Mouse (Mus musculus): ENCODE data around the gene Metap2.
"Not testable (repeated sequence)": the region's sequence is repeated elsewhere in the genome, so short reads cannot be mapped to it uniquely, and the experiment has no call there.

Gene Metap2

DNA sequence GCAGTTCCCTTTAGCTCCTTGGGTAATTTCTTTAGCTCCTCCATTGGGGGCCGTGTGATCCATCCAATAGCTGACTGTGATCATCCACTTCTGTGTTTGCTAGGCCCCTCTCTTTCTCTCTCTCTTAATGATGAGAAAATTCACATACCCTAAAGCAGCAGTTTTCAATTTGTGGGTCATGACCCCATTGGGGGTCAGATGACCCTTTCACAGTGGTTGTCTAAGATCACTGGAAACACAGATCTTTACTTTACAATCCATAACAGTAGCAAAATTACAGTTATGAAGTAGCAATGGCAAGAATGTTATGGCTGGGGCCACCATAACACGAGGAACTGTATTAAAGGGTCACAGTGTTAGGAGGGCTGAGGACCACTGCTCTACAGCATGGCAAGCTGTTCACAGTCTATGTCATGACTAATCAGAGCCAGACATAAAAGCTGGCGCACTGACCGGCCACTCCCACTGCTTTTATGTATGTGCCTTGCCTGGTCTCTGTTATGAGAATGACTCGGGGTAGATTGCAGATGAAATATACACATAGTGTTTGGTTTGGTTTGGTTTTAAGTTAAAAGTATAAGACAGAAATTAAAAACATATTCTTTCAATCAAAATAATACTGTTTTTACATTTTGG is 13.0 kb upstream of the Metap2 start:
- peak; percentile 74 for DNase-seq (ENCODE audit: low spot score)

DNA sequence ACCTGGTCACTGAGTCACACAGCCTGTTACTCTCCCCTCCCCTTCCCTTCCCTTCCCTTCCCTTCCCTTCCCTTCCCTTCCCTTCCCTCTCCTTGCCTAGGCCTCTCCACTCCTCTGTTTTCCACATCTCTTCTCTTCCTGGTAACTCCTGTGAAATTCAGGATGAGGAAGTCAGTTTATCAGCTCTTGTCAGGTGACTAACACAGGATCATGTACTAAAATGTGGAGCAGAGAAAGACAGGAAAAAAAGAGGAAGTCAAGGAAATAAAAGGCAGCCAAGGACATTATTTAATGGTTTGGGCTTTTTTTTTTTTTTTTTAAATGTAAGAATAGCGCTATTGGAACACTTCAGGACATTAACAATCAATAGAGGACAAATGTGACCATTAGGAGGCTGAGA is 12.1 kb upstream of the Metap2 start:
- DNase-seq (ENCODE audit: low spot score): no peak

DNA sequence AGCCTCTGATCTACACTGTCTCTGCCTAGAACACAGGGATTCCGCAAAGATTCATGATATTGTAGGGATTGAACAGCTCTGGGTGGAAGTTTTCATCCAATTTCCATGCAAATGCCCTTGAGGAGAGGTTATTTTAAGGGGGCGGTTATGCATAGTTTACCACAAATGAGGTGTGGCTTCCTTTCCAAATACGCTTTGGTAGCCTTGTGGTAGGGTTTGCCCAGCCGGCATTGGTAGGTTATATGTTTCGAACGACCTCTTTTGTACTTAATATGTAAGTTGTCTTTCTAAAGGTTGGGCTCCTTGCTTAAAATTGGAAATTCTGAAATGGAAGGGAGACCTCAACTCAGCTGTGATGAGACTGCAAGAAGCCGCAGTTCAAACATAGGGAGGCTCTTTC is 11.6 kb upstream of the Metap2 start:
- no peak for DNase-seq (ENCODE audit: low spot score)

DNA sequence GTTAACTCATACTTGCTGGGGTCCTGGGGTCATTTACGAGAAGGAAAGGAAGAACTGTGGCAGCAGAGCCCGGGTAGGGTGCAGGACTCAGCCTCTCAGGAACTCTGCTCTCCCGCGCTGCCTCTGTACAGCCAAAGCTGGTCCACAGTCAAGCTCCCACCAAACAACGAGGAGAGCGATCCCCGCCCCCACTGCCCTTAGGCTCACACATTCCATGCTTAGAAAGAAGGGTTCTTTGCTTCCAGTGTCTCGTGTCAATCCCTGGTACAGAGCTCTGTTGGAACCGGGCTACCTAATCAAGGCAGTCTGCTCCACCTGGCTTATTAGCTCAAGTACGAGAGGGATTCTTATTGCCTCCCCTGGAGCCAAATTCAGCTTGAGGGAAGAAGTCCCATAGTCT is 10.5 kb upstream of the Metap2 start:
- DNase-seq (ENCODE audit: low spot score): peak; percentile 36

DNA sequence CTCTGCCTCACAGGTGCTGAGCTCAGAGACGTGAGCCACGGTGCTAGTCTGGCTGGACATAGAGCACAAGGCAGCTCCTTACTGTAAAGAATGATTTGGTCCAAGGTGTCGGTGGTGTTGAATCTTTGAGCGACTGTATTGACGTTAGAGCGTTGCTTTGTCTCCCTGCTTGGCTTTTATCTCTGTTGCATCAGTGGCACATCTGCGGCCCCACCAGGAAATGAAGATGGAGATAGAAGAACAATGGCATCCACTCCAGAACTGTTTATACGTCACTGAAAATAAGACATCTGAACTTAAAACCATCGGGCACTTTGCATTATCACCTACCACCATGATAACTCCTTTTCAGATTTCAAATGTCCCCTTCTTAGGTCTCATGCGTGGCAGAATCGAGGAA is 3.0 kb upstream of the Metap2 start:
- no peak for DNase-seq (ENCODE audit: low spot score)

DNA sequence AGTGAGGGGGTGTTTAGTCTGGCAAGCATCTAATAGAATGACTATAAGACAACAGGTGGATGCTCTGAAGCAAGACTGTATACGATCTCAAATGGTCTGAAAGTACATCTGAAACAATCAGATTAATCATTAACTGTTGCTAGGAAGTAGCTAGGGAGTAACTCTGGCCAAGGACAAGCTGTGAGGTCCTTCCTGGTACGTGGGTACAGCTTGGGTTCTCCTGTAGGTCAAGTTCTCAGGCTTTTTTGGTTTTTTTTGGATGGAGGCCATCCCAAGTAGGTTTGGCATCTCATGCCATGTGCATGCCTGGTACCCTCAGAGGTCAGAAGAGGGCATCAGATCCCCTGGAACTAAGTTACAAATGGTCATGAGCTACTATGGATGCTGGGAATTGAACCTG is 2.4 kb upstream of the Metap2 start:
- no peak for DNase-seq (ENCODE audit: low spot score)

DNA sequence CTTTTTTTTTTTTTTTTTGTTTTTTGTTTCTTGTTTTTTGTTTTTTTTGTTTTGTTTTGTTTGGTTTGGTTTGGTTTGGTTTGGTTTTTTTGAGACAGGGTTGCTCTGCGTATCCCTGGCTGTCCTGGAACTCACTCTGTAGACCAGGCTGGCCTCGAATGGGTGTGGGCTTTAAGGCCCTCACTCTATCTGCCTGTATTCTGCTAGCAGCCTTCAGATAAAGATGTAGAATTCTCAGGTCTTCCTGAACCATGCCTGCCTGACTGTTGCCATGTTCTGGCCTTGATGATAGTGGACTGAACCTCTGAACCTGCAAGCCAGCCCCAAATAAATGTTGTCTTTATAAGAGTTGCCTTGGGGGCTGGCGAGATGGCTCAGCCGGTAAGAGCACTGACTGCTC is 4.3 kb downstream of the Metap2 start:
- DNase-seq (ENCODE audit: low spot score): no peak

DNA sequence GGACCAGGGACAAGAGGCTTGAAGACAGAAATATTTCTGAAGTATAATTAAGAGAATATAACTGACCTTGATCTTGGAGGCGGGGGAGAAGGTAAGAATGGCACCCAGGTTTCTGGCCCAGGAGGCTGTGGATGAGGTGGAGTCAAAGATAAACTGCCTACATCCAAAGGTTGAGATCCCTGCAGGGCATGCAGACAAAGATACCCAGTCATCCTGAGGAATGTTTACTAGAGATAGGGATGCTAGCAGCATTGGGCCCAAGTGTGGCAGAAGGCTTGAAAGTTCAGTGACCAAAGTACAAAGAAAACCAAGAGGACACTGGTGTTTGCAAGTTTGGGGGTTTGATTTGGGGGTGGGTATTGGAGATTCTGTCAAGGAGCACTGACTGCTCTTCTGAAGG is 5.9 kb downstream of the Metap2 start:
- no peak for DNase-seq (ENCODE audit: low spot score)

DNA sequence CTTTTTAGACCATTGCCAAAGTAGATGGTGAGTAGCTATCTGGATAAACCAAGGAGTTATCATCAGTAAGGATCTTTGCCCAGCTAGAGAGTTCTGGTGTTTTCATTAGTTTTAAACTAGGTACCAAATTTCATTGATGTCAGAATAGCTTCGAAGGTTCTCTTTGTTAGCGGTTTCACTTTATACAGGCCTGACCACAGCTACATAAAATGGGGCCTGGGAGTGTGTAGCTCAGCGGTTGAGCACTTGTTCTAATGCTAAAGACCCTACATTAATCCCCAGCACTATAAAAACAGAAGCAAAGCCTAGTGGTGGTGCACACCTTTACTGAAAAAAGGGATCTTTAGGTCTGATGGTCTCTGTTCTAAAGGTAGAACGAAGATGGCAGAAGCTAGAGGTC is 6.3 kb downstream of the Metap2 start:
- DNase-seq (ENCODE audit: low spot score): no peak

DNA sequence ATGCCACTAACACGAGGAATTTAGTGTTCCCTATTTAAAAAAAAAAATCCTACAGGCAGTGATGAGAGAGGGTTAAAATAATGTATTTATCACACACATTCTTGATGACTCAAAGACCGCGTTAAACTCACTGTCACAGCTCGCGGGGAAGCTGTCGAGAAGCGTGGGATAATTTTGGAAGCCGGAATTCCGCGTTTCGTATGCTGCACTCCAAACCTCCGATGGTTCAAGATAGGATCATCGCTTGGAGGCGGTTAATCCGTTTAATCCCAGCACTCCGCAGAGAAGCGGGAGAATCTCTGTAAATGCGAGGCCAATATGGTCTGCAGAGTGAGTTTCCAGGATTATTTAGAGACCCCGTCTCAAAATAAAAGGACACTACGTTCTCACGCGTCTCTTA is 6.9 kb downstream of the Metap2 start:
- no peak for DNase-seq (ENCODE audit: low spot score)

DNA sequence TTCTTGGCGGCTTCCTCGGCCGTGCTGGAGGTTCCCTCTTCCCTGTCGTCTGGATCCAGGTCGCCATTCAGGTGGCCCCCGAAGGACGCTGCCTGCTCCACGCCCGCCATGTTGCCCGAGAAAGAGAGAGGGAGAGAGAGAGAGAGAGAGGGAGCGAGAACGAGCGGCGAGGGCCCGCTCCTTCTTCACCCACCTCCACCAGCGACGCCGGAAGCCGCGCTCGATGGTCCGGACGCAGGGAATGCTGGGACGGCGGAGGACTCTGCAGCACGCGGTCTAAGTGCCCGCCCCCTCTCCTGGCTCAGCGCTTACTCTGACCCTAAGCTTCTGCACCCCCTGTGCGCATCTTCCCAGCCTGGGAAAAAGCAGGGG is 7.3 kb downstream of the Metap2 start:
- DNase-seq (ENCODE audit: low spot score): peak; percentile 95

DNA sequence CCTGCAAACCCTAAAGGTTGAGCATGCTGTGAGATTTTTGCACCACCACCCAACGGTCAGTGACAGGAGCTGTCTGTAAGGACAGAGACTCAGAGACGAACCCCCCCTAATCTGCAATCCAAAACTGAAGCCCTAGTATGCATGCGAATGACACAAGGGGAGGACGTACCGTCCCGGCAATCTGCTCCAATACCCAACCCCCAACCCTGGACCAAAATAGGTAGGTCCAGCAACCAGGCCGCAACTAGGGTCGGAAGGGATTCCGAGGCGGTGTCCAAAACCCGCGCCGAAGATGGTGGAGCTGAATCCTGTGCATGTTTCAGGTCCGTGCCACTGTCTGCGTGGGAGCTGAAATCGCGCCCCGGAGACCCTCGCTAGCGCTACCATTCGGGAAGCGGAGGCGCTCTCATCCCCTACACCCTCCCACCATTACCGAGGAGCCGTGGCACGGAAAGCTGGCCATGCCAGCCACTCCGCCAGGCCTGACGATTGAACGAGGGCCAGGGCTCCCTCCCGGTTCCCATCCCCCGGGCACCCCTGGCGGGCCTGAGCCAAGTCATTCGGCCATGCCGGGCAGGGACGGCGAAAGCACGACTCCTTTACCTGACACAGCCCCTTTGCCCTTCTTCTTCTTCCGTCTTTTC is 7.8 kb downstream of the Metap2 start:
- peak; percentile 58 for DNase-seq (ENCODE audit: low spot score)

DNA sequence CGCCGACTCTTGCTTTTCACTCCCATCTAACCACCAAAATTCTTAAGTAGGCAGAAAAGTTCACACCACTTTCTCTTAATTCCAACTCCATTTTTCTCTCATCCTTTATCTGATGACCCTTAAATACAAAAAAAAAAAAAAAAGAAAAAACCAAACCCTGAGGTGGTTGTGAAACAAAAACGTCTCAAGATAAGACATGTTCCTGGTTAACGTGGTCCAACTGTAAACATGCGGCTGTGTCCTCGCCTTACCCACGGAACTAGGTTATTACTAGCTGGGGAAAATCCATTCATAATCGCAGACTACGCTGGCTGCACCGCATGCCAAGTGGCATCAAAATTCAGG is 8.3 kb downstream of the Metap2 start:
- no peak for DNase-seq (ENCODE audit: low spot score)

DNA sequence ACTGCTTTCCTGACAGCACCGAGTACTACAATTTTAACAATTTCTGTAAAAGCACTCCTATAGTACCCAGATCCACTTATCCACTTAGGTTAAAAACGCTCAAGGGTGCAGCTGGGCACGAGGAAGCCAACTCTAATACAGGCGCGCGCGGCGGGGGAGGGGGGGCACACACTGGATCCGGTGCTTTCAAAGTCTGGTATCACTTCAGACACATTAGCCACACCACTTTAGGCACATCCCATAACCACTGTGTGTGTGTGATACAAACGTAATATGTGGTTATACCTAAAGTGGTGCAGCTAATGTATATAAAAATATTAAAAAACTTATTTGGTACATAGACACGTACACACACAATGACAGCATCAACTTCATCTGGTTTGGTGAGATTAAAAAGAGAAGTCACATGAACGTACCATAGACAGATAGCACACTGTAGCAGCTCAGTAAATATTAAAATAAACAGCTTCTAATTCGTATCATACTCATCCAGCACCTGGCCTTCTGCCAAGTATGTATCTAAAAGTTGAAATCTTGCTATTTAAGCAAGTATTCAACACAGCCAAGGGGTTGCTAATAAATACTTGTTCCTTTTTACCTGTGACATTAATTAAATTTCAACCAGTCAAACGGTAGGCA is 10.9 kb downstream of the Metap2 start:
- DNase-seq (ENCODE audit: low spot score): no peak

DNA sequence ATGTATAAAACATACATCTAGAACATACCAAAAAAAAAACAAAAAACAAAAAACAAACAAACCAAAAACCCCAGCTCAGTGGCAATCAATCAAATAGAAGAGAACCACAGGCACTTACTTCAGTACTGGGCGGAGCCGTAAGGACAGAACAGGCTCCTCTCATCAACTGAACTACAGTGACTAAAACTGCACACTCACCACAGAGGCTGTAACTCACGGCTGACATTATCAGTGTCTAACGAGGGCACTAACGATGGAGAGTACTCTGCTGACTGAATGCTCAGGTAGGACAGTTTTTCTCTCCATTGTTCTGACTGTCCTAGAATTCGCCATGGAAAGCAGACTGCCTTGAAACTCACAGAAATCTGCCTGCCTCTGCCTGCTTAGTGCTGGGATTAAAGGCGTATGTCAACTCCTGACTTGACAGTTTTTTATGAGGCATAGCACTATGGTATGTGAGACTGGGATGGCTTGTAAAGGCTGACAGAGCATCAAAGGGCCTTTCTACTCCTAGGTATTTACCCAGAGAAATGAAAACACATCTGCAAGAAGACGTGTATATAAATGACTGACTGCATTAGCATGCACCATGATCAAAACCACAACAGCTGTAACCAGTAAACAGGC is 14.0 kb downstream of the Metap2 start:
- DNase-seq (ENCODE audit: low spot score): no peak

DNA sequence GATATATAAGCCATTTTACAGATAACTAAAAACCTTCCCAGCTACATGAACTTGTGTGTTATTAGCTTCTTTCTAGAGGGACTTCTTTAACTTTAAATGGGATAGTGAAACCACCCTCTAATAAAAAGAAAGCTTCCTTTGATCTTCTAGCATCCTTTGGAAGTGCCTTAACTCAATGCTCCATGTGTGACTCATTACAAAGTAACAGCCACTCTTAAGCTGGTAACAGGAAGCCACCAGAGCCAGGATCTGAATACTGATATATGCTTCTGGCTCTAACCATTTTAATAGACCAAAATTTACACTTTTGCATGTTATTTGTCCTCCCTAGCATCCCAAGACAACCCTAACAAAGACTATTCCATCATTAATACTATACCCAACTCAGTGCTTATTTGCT is 15.0 kb downstream of the Metap2 start:
- DNase-seq (ENCODE audit: low spot score): no peak

DNA sequence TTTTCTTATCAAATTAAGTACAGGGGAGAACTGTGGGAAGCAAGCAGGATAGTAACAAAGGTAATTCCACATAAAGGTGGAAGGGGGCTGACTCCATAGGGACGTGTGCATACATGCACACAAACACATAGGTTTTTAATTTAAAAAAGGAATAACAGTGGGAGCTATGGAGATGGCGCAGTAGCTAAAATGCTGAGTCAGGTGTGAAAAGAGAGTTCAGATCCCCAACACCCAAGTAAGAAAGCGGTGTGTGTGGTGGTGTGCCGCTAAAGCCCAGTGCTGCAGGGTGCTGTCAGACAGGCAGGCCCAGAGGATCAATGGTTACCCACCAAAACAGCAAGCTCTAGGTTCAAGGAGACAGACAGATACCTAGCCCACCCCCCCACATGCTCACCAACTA is 18.2 kb downstream of the Metap2 start:
- no peak for DNase-seq (ENCODE audit: low spot score)

DNA sequence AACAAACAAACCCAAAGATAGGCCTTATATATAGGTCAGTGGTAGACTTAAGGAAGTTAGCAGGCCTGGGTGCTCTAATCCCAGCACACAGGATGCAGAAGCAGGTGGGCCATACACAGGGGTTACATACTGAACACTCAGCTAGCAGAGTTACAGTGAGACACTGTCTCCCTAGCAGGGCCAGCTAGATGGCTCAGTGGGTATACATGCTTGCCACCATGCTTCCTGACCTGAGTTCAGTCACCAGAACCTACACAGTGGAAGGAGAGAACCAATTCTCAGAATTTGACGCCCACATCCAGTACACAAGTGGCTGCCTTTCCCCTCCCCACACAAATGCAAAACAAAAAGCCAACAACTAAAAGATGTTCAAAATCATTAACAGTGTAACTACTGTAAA is 20.1 kb downstream of the Metap2 start:
- no peak for DNase-seq (ENCODE audit: low spot score)

DNA sequence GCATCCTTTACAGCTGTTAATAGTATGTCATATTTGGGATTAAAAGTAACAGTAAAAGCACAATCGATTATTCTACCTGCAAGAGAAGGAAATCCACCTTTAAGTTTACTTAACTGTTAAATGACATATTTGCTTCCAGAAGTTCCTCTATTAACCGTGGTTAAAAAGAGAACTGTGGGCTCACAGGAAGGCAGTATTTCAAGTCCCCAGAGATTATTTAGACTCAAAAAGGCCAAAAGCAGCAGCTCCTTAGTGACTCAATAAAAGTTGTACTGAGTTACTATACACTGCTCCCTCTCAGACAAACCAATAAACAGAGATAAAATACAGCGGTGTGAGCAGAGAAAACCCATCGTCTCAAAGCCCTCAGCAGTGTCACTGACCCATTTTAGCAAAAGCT is 28.0 kb downstream of the Metap2 start:
- no peak for DNase-seq (ENCODE audit: low spot score)

DNA sequence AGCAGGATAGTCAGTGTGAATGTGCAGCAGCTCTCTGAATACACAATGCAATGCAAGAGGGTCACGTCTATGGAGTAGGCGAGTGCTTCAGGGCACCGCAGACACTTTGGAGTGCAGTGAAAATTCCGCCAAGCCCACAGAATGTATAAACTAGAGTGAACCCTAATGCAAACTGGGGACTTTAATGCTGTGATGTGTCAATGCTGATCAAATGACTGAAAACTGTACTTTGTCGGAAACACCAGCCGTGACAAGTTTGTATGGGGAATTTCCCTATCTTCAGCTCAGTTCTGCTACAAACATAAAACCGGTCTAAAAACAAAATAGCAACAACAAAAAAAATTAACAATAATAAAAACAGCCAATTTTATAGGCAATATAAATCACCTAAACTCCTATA is 28.5 kb downstream of the Metap2 start:
- DNase-seq (ENCODE audit: low spot score): no peak

DNA sequence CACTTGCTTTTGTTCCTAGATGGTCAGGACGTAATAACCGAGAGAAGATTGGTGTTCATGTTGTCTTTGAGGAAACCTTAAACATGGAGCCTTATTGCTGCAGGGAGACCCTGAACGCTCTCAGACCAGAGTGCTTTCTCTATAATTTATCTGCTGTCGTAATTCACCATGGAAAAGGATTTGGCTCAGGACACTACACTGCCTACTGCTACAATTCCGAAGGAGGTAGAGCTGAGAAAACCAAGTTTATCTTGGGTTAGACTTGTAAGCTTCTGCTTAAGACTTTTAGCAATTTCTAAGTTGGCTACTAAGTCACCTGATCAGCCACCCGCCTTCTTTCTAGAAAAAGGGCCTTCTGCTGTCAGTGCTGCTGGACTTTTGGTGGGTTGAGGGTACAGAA is 40.8 kb downstream of the Metap2 start:
- DNase-seq (ENCODE audit: low spot score): no peak

DNA sequence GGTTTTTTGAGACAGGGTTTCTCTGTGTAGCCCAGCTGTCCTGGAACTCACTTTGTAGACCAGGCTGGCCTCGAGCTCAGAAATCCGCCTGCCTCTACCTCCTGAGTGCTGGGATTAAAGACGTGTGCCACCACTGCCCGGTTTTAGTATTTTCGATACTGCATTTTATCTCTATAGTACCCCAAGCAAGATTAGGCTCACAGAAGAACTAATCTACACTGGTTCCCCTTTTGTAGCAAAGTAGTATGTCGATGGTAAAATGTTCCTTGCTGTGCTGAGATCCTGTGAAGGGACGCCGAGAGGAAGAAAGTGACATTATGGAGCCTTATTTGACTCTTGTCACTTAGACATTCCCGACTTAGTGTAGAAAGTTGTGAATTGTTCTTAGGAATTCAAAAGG is 41.8 kb downstream of the Metap2 start:
- DNase-seq (ENCODE audit: low spot score): no peak

DNA sequence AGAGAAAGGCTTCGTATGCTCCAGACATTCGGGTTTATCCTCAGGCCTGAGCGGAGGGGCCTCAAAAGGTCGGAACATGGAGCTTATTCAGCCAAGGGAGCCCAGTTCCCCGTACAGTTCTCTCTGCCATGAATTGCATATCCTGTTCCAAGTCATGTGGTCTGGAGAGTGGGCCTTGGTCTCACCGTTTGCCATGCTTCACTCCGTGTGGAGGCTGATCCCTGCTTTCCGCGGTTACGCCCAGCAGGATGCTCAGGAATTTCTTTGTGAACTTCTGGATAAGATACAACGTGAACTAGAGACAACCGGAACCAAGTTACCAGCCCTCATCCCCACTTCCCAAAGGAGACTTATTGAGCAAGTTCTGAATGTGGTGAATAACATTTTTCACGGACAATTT is 50.2 kb downstream of the Metap2 start:
- DNase-seq (ENCODE audit: low spot score): no peak

DNA sequence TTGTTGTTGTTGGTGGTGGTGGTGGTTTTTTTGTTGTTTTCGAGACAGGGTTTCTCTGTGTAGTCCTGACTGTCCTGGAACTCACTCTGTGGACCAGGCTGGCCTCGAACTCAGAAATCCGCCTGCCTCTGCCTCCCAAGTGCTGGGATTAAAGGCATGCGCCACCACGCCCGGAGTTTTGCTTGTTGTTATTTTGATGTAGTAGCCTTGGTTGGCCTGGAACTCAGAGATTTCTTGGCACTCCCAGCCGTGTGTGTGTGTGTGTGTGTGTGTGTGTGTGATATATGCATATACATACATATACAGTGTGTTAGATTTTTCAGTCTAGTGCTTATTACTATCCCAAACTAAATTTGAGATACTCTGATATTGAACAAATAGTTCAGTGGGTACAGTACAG is 61.8 kb downstream of the Metap2 start:
- not testable (repeated sequence) for DNase-seq (ENCODE audit: low spot score)

Data from embryo, embryonic 10.5 days (tissue).